Mouse (Mus musculus): ENCODE data around the gene Foxp1.

Foxp1 gene

DNA sequence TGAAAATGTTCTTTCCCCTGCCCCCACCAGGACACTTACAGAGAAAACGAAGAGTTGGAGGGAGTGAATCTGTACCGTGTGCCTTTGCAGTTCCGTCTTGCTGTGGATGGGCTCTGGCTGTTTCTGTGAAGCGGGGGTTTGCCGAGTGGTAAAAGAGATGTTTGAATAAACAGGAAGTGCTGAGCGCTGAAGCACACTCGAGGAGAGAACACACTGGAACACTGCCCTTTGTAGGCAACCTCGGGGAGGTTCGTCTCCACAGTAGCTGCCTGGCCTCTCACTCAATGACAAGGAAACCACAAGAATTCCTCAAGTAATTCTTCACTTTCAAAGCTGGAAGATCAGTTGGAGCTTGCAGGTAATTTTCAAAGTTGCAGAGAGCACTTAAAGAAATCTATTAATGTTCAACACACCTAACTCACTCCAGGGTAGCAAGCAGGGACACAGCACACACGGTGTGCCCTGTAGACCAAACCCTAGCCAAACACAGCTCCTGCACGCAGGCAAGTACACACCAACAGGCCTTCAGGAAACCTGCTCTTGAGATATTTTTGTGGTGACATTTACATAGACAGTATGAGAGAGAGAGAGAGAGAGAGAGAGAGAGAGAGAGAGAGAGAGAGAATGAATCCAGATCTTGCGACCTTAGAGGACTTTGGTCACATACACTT is 426.3 kb downstream of the Foxp1 start:
- 23% methylated on average over 12 of the region's 12 CpGs for WGBS

DNA sequence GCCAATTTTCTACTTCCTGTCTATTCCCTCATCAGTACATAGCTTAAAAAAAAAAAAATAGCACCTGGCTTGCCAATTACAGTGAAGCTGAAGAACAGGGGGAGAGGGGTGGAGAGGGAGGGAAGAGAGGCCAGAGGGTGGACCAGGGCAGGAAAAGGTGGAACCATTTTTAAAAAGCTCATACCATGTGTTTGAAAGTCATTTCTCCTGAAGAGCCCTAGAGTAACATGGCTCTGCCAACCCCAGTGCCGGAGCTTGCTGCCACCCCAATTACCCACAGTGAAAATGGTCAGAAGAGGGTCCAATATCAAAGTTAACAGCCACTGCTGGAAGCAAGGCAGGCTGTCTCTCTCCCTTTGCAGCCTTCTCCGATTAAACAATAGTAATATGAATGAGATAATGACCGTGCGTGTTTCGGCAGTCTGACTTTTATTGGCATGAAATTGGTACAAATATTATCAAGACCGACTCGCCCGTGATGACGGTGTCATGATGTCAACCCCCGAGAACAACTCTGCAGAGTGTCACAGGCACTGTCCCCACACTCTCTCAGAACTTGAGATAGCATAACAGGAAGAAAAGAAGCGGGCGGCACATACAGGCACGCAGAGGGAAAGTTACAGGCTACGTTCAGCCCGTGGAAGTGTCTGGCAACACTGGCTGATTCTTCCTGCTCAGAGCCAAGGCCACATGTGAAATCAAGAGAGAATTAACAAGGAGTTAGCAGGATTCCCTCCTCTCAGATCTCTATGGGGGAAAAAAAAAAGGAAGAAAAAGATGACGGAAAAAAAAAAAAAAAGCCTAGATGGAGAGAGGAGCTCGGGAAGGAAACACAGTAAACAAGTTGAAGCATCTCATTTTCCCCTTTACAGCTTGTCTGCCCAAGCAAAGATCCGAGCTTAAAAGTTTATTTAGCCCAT is 427.1 kb downstream of the Foxp1 start:
- WGBS: 27% methylated on average over 18 of the region's 18 CpGs

DNA sequence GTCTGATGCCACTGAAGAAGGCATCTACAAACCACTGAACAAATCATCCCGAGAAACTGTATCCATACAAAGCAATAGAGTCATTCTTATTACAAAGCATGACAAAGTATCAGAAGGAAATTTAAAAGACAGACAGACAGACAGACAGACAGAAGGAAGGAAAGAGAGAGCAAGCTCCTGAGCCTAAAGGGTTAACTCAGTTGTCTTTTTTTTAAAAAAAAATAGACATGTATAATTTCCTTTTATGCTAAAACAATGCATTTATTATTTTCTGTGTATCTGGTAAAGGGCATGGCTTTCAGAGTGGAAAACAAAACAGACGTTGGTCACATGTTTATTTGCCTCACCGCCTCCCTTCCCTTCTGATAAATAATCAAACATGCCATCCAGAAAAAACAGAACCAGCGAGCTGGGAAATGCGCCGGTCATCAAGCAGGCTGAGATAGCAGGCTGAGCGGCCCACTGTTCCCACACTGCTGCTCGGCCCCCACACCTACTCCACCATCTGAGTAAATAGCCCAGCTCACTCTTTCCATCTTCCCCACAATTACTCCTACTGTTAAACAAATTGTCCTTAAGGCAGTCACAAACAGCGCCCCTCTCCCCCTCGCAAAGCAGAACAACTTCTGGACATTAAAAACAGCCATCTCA is 428.1 kb downstream of the Foxp1 start:
- WGBS: 39% methylated on average over 10 of the region's 10 CpGs

DNA sequence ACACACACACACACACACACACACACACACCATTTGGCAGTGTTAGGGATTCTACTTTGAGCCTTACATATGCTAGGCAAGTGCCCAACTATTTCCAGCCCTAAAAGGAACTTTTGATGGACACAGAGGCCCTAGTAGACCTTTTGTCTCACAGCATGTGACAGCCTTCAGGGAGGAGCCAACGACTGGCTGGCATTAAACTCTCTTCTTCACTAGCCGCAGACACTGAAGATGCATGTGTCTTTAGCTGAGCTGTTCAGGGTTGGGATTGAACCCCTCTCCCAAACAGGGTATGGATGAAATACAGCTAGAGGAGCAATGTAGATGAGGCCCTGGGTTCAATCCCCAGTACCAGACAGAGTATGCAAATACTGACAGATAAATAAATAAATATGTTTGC is 428.7 kb downstream of the Foxp1 start:
- 44% methylated on average over 2 of the region's 2 CpGs for WGBS

DNA sequence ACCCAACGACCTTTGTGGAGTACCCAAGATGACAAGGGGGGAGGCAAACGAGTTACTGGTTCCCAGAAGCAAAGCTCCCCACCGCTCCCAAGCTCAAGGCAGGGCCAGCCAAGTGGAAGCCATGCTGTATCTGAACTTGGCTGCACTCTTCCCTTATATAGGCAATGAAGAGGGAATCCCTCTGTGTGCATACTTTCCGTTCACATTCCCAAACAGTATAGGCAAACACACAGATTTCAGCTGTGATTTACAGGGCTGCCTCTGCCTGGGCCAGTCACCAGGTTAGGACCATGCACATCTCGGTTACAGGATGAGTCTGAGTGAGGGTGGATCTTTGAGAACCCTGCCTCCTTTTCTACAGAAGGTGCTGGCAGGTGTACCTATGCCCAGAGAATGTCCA is 429.3 kb downstream of the Foxp1 start:
- WGBS: 65% methylated on average over 5 of the region's 5 CpGs

DNA sequence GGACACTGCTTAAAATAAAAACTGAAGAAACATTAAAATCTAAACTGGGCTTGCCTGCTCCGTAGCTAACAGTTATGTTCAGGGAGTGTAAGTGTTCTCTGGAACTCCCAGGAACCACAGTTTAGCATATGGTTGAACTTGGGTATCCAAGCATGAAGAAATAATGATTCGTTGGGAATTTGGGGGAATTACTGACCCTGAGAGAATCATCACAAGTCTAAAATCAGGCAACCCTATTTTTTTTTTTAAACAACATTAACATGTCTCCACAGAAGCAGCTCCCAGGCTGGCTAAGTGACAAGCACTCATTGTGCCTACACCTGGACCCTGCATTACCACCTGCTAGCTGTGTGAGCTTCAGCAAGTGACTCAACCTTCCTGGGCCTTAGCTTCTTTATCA is 430.7 kb downstream of the Foxp1 start:
- WGBS: 80% methylated on average over 2 of the region's 2 CpGs

DNA sequence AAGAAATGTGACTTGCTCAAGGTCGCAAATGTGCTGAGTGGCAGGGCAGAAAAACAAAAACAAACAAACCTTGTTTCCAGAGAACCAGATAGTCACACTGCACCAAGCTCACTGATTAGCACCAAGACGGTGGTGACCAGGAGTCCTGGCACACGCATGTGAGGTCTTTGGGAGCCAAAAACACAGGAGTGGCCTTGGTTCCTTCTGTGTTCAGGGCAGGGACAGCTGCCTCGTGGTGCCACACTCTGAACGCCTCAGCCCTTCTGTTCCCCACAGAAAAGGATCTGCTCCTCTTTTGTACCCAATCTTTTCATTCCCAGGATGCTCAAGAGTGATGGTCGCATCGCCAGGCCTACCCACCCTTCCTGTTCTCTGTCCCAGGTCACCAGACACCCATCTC is 434.9 kb downstream of the Foxp1 start:
- 79% methylated on average over 7 of the region's 7 CpGs for WGBS

DNA sequence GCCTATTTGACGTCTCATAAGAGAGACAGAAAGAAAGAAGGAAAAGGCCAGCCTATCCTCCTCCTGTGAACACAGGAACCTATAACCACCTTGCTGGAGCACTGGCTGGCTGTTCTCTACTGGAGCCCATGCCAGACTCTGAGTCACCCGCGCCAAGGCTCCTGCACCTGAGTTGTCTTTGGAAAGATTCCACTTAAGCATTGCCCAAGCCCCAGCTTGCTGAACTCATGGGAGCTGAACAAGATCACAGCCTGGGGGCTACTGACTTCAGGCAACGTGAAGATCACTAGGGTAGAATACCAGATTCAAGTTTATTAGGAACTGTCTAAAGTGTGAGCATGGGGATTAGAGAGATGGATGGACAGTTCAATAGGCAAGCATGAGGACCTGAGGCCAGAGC is 437.6 kb downstream of the Foxp1 start:
- WGBS: 71% methylated on average over 4 of the region's 4 CpGs

DNA sequence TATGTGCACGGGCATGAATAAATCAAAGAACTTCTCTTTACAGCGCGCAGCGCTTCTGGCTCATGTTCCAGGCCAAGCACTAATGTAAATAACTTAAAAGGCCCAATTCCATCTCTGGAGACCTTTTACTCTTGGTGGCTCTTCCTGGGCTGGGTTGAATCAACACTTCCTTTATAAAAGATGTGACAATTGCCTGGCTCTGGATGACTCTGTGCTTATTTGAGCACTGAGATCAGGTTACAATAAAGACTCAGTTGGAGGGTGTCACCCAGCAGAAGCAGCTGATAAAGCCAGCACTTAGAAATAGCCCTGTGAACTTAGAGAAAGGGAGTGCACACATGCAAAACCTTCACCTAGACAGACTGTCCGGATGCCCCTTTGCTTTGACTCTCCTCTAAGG is 441.3 kb downstream of the Foxp1 start:
- WGBS: 48% methylated on average over 5 of the region's 5 CpGs

DNA sequence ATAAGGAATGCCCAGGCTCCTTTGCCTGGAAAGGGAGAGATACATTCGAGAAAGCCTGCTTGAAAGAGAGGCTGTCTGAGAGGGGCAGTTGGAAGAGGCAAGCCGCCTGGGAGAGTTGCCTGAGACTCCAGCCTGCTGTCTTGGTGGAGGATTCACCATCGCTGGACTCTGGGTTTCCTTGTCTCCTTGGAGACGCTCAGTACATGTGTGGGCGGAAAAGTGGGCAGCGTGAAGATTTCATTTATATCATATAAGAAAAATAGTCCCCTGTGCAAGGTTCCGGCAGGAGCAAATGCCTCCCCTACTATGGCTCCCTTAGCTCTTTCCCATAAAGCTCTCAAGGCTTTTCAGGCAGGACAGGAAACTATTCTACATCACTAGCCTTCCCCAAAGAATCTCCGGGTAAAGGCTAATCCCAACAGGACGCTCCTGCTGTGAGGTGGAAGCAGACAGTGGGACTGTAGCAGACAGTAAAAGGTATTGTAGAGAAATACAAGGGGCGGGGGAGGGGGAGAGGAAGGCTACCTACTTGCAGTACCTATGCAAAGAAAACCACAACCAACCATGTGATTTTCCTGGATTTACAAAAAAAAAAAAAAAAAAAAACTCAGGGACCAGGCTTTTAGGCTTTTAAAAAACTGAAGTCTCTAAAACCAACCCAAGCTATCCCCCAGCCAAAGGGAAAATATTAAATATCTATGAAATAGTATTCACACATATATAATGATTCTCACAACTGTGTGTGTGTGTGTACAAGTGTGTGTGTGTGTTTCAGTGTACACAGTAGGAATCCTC is 443.3 kb downstream of the Foxp1 start:
- 44% methylated on average over 10 of the region's 10 CpGs for WGBS

DNA sequence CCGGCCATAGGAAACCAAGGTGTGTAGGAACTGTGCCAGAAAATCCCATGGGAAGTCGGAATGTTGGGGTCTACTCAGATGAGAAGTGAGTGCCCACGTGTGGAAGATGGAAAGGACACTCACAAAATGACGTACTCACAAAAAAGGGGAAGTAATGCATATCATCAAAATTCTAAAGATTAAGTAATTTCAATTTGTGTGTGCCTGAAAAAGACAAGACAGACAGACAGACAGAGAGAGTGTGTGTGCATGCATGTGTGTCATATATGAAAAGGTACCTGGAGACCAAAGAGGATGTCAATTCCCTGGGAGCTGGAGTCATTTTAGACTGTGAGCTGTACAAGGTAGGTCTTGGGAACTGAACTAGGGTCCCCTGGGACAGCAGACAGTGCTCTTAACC is 444.4 kb downstream of the Foxp1 start:
- 88% methylated on average over 4 of the region's 4 CpGs for WGBS

DNA sequence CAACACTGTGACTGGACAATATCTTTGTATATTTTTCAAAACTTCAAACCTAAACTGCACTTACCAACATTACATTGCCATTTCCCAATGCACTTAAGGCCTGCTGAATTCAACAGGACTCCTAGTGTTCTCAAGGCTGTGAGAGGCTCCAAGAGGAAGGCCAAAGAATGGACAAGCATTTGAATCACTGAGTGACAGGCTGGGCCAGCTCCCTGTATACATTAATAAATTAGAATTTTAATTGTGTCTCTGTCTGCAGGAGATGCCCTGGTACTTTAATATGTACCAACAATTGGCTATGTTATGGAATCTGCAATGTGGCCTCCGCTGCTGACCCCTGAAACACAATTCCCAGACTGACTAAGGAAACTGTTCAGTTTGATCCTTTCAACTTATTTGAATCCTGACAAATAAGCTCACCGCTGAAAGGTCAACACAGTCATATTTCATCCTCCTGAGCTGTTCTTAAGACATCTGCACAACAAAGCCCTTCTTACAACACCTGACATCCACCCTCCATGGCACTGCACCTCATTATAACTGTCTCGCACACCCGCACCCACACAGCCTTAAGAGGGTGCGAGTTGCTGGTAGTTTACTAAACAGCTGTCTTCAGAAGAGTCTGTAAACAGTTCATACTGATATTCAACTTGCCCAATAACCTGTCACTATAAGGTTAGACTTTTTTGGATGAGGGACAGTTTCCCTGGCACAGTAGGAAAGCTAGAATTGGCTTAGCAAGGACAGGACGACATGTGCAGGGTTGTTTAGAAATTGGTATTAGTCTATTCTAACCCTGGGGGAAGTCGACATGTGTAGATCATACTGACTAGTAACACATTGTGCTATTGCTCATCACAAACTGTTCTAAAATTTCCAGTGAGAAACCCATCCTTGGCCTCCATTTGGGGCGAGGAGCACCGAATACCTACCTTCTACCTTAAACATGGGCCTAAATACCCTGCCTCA is 448.9 kb downstream of the Foxp1 start:
- WGBS: 87% methylated on average over 9 of the region's 9 CpGs

DNA sequence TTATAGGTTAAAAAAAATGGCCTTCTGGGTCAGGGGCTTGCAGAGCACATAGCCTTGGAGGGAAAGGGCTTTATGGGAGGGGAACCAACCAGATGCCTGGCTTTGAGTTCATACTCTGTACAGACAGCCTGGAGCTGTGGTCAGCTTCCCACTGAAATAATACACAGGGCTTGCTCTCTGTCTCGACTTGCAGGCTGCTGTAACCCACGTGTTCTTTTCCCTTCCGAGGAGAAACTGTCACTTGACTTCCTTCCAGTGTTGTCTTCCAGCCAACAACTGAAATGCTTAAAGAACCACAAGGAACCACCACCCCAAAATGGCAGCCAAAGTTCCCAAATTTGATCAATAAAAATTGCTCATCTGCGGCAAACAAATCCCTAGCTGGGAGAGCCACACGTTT is 451.8 kb downstream of the Foxp1 start:
- WGBS: 41% methylated on average over 5 of the region's 5 CpGs

DNA sequence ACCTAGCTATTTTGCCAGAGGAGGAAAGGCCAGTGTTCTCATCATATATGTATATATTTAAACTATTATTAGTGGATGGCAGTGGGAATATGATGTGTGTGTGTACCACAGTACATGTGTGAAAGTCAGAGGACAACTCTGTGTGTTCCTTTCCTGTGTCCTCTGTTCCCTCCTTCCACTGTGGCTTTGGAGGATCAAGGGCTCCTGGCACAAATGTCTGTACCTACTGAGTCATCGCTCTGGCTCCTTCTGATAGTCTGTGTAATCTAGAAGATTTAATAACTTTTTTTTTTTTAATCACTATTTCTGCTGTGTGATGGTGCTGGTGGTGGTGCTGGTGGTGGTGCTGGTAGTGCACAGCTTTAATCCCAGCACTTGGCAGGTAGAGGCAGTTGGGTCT is 452.8 kb downstream of the Foxp1 start:
- 96% methylated on average over 1 of the region's 1 CpGs for WGBS

DNA sequence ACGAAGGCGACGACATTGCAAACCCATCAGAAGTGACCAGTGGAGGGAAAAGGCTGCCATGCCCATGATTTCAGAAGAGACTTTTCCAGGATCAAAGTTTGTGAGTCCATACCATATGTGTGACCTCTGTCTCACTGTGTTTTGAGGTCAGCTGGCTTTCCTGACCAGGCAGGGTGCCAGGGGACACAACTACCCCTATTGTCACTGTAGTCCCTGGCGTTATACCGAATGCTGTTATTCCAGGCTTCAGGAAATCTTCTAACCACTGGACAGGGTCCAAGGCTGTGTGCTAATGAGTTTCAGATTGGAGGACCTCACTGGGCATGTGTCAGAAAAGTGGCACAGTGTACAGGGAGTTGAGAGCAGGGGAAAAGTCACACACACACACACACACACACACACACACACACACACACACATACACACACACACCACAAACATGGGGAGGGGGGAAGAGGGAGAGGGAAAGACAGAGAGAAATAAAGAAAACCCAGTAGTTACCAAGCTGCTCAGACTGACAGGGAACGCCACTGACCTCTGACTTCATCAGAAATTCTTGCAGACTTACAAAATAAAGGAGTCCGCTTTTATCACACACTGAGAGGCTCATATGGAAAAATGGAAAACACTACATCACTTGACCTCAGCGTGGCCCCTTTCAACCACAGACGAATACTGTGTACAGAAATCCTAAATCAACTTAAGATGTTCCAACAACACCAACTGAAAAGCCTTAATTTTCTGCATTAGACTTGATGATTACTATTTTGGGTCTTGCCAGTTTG is 456.8 kb downstream of the Foxp1 start:
- 59% methylated on average over 9 of the region's 9 CpGs for WGBS

DNA sequence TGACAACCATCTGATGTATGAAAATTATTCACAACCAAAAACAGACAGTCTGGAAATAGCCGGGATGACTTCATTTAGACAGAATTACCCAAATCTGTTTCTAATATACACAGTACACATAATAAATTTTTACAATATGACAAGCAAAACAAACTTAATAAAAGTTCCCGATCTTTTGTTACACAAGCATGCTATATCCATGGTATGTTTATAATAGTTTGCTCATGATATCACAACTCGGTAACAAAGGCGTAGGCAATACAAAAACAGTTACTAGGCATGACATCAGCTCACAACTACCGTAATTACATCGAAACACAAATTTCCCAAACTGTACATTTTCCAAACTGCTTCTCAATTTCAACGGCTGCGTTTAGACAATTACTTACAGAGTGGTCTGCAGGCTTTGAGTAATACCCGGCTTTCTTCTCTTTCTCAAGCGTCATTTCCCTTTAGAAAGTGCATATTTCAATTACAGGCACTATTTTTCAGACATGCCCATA is 458.5 kb downstream of the Foxp1 start:
- WGBS: 55% methylated on average over 10 of the region's 10 CpGs

DNA sequence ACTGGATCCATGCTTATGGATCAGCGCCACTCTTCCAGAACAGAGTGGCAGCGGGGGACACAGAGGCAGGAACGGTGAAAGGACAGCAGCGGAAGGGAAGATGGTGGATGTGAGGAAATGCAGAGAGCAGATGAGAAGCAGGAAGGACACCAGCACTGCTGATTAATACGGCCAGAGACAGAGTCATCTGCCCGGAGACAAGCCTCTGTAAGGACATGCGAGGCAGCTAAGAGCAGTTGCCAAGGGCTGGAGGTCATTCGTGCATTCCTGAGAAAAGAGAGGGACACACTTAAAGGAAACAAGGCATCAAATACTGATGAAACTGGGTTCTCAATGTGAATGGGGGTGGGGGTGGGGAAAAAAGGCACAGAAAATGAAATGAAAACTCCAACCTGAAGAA is 459.6 kb downstream of the Foxp1 start:
- WGBS: 91% methylated on average over 8 of the region's 8 CpGs

DNA sequence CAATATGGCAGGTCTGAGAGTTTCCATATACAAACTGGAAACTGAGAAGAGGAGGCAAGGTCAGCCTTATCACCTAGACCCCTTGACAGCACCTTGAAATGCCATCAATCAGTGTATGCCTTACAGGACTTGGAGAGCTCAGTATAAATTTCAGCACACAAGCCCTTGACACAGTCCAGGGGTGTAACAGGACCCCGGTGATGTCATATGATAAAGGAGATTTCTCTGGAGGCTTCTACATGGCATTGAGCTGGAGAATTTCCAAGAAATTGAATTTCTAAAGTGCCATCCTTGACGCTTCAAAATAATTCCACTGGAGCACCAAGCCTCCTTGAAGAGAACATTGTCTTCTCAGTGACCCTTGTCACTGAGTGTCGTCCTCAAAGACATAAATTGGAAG is 463.8 kb downstream of the Foxp1 start:
- 83% methylated on average over 3 of the region's 3 CpGs for WGBS

DNA sequence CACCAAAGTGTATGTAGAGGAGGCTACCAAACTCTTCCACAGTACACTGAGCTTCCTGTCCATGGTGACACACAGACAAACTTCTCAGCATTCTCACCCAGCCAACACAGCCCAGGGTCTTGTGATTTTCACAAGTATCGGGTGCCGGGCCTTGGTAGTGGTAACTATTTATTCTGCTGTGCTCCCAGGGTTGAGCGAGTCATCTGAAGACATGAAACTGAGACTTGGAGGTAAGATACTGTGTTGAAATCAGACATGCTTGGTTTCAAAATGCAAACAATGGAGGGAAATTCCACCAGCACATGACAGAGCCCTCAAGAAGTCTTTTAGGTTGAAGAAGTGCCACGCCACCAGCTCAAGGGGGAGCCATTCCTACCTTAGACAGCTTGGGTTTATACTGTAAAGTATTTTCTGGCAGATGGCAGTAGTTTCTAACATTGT is 465.4 kb downstream of the Foxp1 start:
- 79% methylated on average over 4 of the region's 4 CpGs for WGBS

DNA sequence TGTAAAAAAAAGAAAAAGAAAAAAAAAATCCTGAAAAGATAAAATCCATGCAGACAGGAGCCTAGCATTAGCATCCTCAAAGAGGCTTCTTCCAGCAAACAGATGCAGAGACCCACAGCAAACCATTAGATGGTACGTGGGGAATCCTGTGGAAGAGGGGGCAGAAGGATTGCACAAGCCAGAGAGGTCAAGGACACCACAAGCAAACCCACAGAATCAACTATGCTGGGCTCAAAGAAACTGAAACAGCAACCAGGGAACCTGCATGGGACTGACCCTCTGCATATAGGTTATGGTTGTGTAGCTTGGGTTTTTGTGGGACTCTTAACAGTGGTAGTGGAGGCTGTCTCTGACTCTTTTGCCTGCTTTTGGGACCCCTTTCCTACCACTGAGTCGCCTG is 466.1 kb downstream of the Foxp1 start:
- WGBS: 79% methylated on average over 2 of the region's 2 CpGs
